Mouse (Mus musculus): Measurements from ENCODE around the gene Nags.
"Not testable (repeated sequence)": the region's sequence is repeated elsewhere in the genome, so short reads cannot be mapped to it uniquely, and the experiment has no call there.

GRCm38 (mm10) chr11:102158024-102158423 is 12.7 kb downstream of the Nags start:
- not testable (repeated sequence) for TF ChIP-seq EP300, CTCF (IDR thresholded peaks at IDR 0.05)
